Mouse (Mus musculus): ENCODE measurements around the gene Rcl1. TPM values are rescaled to one million over a fixed set of nuclear protein-coding genes. Genes with fewer than 3 reads are reported as not detected.

Gene Rcl1
- polyA plus RNA-seq, 1 experiment from 2014 or later, result 64.4 TPM

- no peak for DNase-seq (ENCODE audit: low spot score)
- no peaks in the 10 kb centered on the region for H3K4me1 ChIP-seq
- H3K9me3 ChIP-seq, result no peaks in the 10 kb centered on the region
- H3K36me3 ChIP-seq, result no peaks in the 10 kb centered on the region
- no peaks in the 10 kb centered on the region for H3K27me3 ChIP-seq (ENCODE audit: insufficient read depth, poor library complexity, severe bottlenecking)
- 80% methylated on average over 7 of the region's 7 CpGs for WGBS
- no peak overlapping the region for H3K27ac ChIP-seq
- no peak overlapping the region for H3K4me3 ChIP-seq
These were observed 63.5 kb downstream of the Rcl1 start for GRCm38 (mm10) chr19:29164528-29165166.

GRCm38 (mm10) chr19:29167938-29168337 is 66.8 kb downstream of the Rcl1 start:
- no peaks in the 10 kb centered on the region for H3K27me3 ChIP-seq (ENCODE audit: insufficient read depth, poor library complexity, severe bottlenecking)
- no peak overlapping the region for H3K27ac ChIP-seq
- WGBS, result 82% methylated on average over 6 of the region's 6 CpGs
- no peaks in the 10 kb centered on the region for H3K4me1 ChIP-seq
- H3K36me3 ChIP-seq, result no peaks in the 10 kb centered on the region
- H3K9me3 ChIP-seq, result no peaks in the 10 kb centered on the region
- DNase-seq (ENCODE audit: low spot score), result no peak
- H3K4me3 ChIP-seq, result no peak overlapping the region

- no peaks in the 10 kb centered on the region for H3K27me3 ChIP-seq (ENCODE audit: insufficient read depth, poor library complexity, severe bottlenecking)
- no peaks in the 10 kb centered on the region for H3K36me3 ChIP-seq
- 79% methylated on average over 4 of the region's 4 CpGs for WGBS
- DNase-seq (ENCODE audit: low spot score), result no peak
- H3K9me3 ChIP-seq, result no peaks in the 10 kb centered on the region
- no peak overlapping the region for H3K4me3 ChIP-seq
- no peak overlapping the region for H3K27ac ChIP-seq
- H3K4me1 ChIP-seq, result no peaks in the 10 kb centered on the region
These were observed 79.2 kb downstream of the Rcl1 start for GRCm38 (mm10) chr19:29180336-29180735.

- Histone ChIP-seq H3K27ac (no peak overlapping the region), H3K4me1 (peaks cover 14% of the 10 kb centered on the region; the same call in 1 of the 2 replicates), H3K9me3 (no peaks in the 10 kb centered on the region), H3K36me3 (no peaks in the 10 kb centered on the region), H3K27me3 (ENCODE audit: insufficient read depth, poor library complexity, severe bottlenecking) (no peaks in the 10 kb centered on the region), H3K4me3 (no peak overlapping the region)
- DNase-seq (ENCODE audit: low spot score), result no peak
- WGBS, result 82% methylated on average over 5 of the region's 5 CpGs
These were observed 81.0 kb downstream of the Rcl1 start for GRCm38 (mm10) chr19:29182166-29182565.

GRCm38 (mm10) chr19:29185122-29185521 is 83.9 kb downstream of the Rcl1 start:
- Histone ChIP-seq H3K36me3 (no peaks in the 10 kb centered on the region), H3K27me3 (ENCODE audit: insufficient read depth, poor library complexity, severe bottlenecking) (no peaks in the 10 kb centered on the region), H3K27ac (no peak overlapping the region), H3K4me1 (peaks cover 14% of the 10 kb centered on the region; the same call in 1 of the 2 replicates), H3K9me3 (no peaks in the 10 kb centered on the region), H3K4me3 (no peak overlapping the region)
- no peak for DNase-seq (ENCODE audit: low spot score)
- WGBS, result 57% methylated on average over 7 of the region's 7 CpGs

- Histone ChIP-seq H3K4me3 (no peak overlapping the region), H3K36me3 (no peaks in the 10 kb centered on the region), H3K4me1 (peaks cover 14% of the 10 kb centered on the region; the same call in 1 of the 2 replicates), H3K9me3 (no peaks in the 10 kb centered on the region), H3K27me3 (ENCODE audit: insufficient read depth, poor library complexity, severe bottlenecking) (no peaks in the 10 kb centered on the region), H3K27ac (no peak overlapping the region)
- 58% methylated on average over 9 of the region's 9 CpGs for WGBS
- DNase-seq (ENCODE audit: low spot score), result no peak
These were observed 84.5 kb downstream of the Rcl1 start for GRCm38 (mm10) chr19:29185552-29186232.

GRCm38 (mm10) chr19:29188879-29189278 is 87.7 kb downstream of the Rcl1 start:
- Histone ChIP-seq H3K27ac (no peak overlapping the region), H3K9me3 (no peaks in the 10 kb centered on the region), H3K27me3 (ENCODE audit: insufficient read depth, poor library complexity, severe bottlenecking) (no peaks in the 10 kb centered on the region), H3K36me3 (no peaks in the 10 kb centered on the region), H3K4me1 (peaks cover 14% of the 10 kb centered on the region; the same call in 1 of the 2 replicates), H3K4me3 (no peak overlapping the region)
- WGBS, result 81% methylated on average over 2 of the region's 2 CpGs
- DNase-seq (ENCODE audit: low spot score), result no peak

MicroRNA genes within 50 kb of the gene (microRNA counts, 519-probe panel; counts per million panel counts)
- microRNA mmu-miR-101b, result 3,195 counts per million, percentile 14 among the panel's probes with 10 or more counts

Small RNAs within 50 kb of the gene (microRNA-seq; reads per million reads assigned to microRNA genes)
- gene Mir101b, result 2,036 reads per million, percentile 85 among the genes with 10 or more reads in this experiment

Other genes with a start within 250 kb of the Rcl1 start
- 4.6 and 6.1 TPM in 2 replicates for gene Plpp6, start 137.4 kb upstream of the Rcl1 start, polyA plus RNA-seq (2016; fragmentation: Nextera tagmentation; extraction: Ambion mirVana)
- gene 4430402I18Rik, start 133.6 kb upstream of the Rcl1 start, polyA plus RNA-seq (2016; fragmentation: Nextera tagmentation; extraction: Ambion mirVana), result 2.1 and 5.7 TPM in 2 replicates
- 32.0 and 34.6 TPM in 2 replicates for gene Cdc37l1, start 111.0 kb upstream of the Rcl1 start, polyA plus RNA-seq (2016; fragmentation: Nextera tagmentation; extraction: Ambion mirVana)
- 77.8 TPM in 2 replicates for gene Ak3, start 53.4 kb upstream of the Rcl1 start, polyA plus RNA-seq (2016; fragmentation: Nextera tagmentation; extraction: Ambion mirVana)
- 7.8 and 8.1 TPM in 2 replicates for gene Jak2, start 150.5 kb downstream of the Rcl1 start, polyA plus RNA-seq (2016; fragmentation: Nextera tagmentation; extraction: Ambion mirVana)
- 4.6 and 6.5 TPM in 2 replicates for gene Insl6, start 224.0 kb downstream of the Rcl1 start, polyA plus RNA-seq (2016; fragmentation: Nextera tagmentation; extraction: Ambion mirVana)
- gene Rln1, start 233.3 kb downstream of the Rcl1 start, polyA plus RNA-seq (2016; fragmentation: Nextera tagmentation; extraction: Ambion mirVana), result 0.38 TPM in 1 of 2 replicates, not detected in the other

Data from heart, embryonic 10.5 days (tissue).